Comparison of ENCODE assay signal across 21 mouse cellular contexts in the genomic region with DNA sequence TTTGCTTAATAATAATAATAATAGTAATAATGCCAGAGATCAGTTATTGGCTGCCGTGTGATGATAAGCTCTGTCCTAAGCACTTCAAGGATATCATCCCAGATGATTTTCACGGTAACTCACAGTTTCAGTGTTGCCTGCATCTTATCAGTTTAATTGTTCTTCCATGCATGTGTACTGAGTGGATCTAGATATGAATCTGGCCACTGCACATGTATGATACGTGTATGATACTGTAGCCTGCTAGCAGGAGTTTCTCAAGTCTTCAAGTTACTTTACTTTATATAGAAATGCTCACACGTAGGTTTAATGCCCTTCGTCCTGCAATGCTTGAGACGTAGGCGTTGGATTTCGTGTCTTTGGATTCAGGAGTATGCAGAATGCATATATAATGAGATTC.
DNase-seq lines count a peak whose midpoint lies in the region; ATAC-seq and TF ChIP-seq lines count a peak whose summit lies in the region.
"Had no signal": no experiment of that assay in that cellular context is flagged by ENCODE, and none has a peak within 500 bp of the region (broad histone marks: within the 10 kb centered on the region; RNA-seq: fewer than 3 reads in every experiment).

No protein-coding gene starts in this region.

- H3K4me2 ChIP-seq in liver, embryonic 13.5 days, result no peak overlapping the region
- no peak overlapping the region for H3K4me2 ChIP-seq in liver, embryonic 11.5 days
- no peak overlapping the region for H3K4me2 ChIP-seq in midbrain, postnatal 0 days (ENCODE audit: low read depth, low read length, poor library complexity, severe bottlenecking)

- H3K9ac ChIP-seq in liver, embryonic 13.5 days, result no peak overlapping the region
- no peak overlapping the region for H3K9ac ChIP-seq in liver, embryonic 11.5 days (ENCODE audit: low read depth, low read length)
- H3K9ac ChIP-seq in midbrain, postnatal 0 days (replicated peaks; ENCODE audit: low read length, poor library complexity, severe bottlenecking), result no peak overlapping the region

- H3K27ac ChIP-seq in liver, embryonic 13.5 days, result no peak overlapping the region
- H3K27ac ChIP-seq in liver, embryonic 11.5 days (ENCODE audit: low read depth, low read length), result no peak overlapping the region
- H3K27ac ChIP-seq in midbrain, postnatal 0 days (ENCODE audit: low read depth, low read length), result no peak overlapping the region

- TF ChIP-seq CTCF in G1E (IDR thresholded peaks at IDR 0.05; ENCODE audit: low read depth, low read length), result no peak
- TF ChIP-seq CTCF in midbrain, postnatal 0 days (IDR thresholded peaks at IDR 0.05), result no peak

- no peak overlapping the region for H3K4me3 ChIP-seq in liver, embryonic 13.5 days (replicated peaks)
- no peak overlapping the region for H3K4me3 ChIP-seq in liver, embryonic 11.5 days (ENCODE audit: low read depth, low read length)
- no peak overlapping the region for H3K4me3 ChIP-seq in G1E (ENCODE audit: low read depth, low read length)
- no peak overlapping the region for H3K4me3 ChIP-seq in midbrain, postnatal 0 days (ENCODE audit: low read depth, low read length)

- DNase-seq in heart, adult 11 months, result peak; percentile 59
- DNase-seq in heart, adult 9 months (ENCODE audit: low spot score in 2 of 2), result no peak
- no peak for DNase-seq in liver, embryonic 13.5 days
- no peak for DNase-seq in liver, embryonic 11.5 days (ENCODE audit: low spot score)
- no peak for DNase-seq in G1E (ENCODE audit: low spot score)
- no peak for DNase-seq in midbrain, postnatal 0 days (ENCODE audit: low spot score)
- no peak for DNase-seq in urinary bladder, adult 2 months (ENCODE audit: low spot score)
- DNase-seq: adrenal gland, adult 2 months; adrenal gland, adult 8-10 months; adrenal gland, postnatal 10 days; adrenal gland, postnatal 14 days; adrenal gland, postnatal 25 days; adrenal gland, postnatal 36 days; B cell, adult 2 months; cerebellum, adult 11 months; cerebellum, adult 11-12 months; cerebellum, adult 18-20 months had no signal

- H3K9me3 ChIP-seq in liver, embryonic 13.5 days (replicated peaks), result no peaks in the 10 kb centered on the region
- no peaks in the 10 kb centered on the region for H3K9me3 ChIP-seq in liver, embryonic 11.5 days (ENCODE audit: control insufficient read depth, low read length)
- H3K9me3 ChIP-seq in G1E (replicated peaks), result no peaks in the 10 kb centered on the region
- H3K9me3 ChIP-seq in midbrain, postnatal 0 days (ENCODE audit: low read length), result no peaks in the 10 kb centered on the region

- peaks cover 3% of the 10 kb centered on the region; the same call in 1 of the 2 replicates for H3K36me3 ChIP-seq in liver, embryonic 13.5 days
- no peaks in the 10 kb centered on the region for H3K36me3 ChIP-seq in liver, embryonic 11.5 days (ENCODE audit: control insufficient read depth, insufficient read depth, low read length)
- peaks cover 74% of the 10 kb centered on the region for H3K36me3 ChIP-seq in G1E (replicated peaks)
- no peaks in the 10 kb centered on the region for H3K36me3 ChIP-seq in midbrain, postnatal 0 days (ENCODE audit: insufficient read depth, low read length)

- H3K4me1 ChIP-seq in liver, embryonic 13.5 days (replicated peaks), result peaks cover 23% of the 10 kb centered on the region; the same call in 1 of the 2 replicates
- H3K4me1 ChIP-seq in liver, embryonic 11.5 days (replicated peaks; ENCODE audit: control insufficient read depth, insufficient read depth, low read length), result no peaks in the 10 kb centered on the region; the same call in 1 of the 2 replicates
- H3K4me1 ChIP-seq in G1E (ENCODE audit: insufficient read depth, low read depth, low read length), result peaks cover 42% of the 10 kb centered on the region
- H3K4me1 ChIP-seq in midbrain, postnatal 0 days (ENCODE audit: insufficient read depth, low read length), result no peaks in the 10 kb centered on the region

- H3K27me3 ChIP-seq in liver, embryonic 13.5 days, result no peaks in the 10 kb centered on the region
- no peaks in the 10 kb centered on the region for H3K27me3 ChIP-seq in liver, embryonic 11.5 days (replicated peaks; ENCODE audit: control insufficient read depth, insufficient read depth, low read length)
- H3K27me3 ChIP-seq in G1E (ENCODE audit: insufficient read depth, low read length), result no peaks in the 10 kb centered on the region
- H3K27me3 ChIP-seq in midbrain, postnatal 0 days (ENCODE audit: insufficient read depth, low read length), result no peaks in the 10 kb centered on the region
- H3K27me3 ChIP-seq: CH12.LX, Patski had no signal

- ATAC-seq in liver, embryonic 13.5 days (ENCODE audit: low read depth), result peak; percentile 29; the same call in 1 of the 2 replicates
- no peak for ATAC-seq in liver, embryonic 11.5 days (replicated peaks; ENCODE audit: low FRiP score)
- peak; percentile 65 for ATAC-seq in G1E (ENCODE audit: extremely low read depth, insufficient number of reproducible peaks, low FRiP score, poor library complexity, severe bottlenecking)
- ATAC-seq in megakaryocyte-erythroid progenitor cell, adult 5-6 weeks (replicated peaks; ENCODE audit: low FRiP score, low TSS enrichment, poor library complexity, severe bottlenecking), result peak; percentile 51
- no peak for ATAC-seq in midbrain, postnatal 0 days (ENCODE audit: low FRiP score)
- ATAC-seq: activated CD4-positive, CD25-positive, alpha-beta regulatory T cell, adult 4 months; Patski had no signal

- 81% methylated on average over 8 of the region's 8 CpGs for WGBS in liver, embryonic 13.5 days (ENCODE audit: insufficient replicate concordance)
- WGBS in liver, embryonic 11.5 days, result 88% methylated on average over 8 of the region's 8 CpGs
- WGBS in midbrain, postnatal 0 days, result 57% methylated on average over 8 of the region's 8 CpGs

Comparison
In these comparisons a context has a peak if more than half of its experiments do, and no peak if none do; other contexts are left out.
1. ATAC-seq: peak in liver, embryonic 13.5 days (single experiment), G1E (single experiment) and megakaryocyte-erythroid progenitor cell, adult 5-6 weeks (single experiment); none in liver, embryonic 11.5 days (single experiment) and midbrain, postnatal 0 days (single experiment).